Mouse (Mus musculus): ENCODE results near the gene Akr1c19.

The Akr1c19 gene

GRCm38 (mm10) chr13:4270860-4271259 is 42.4 kb downstream of the Akr1c19 start:
- DNase-seq (ENCODE audit: low spot score): no peak

GRCm38 (mm10) chr13:4277526-4277925 is 49.0 kb downstream of the Akr1c19 start:
- no peak for DNase-seq (ENCODE audit: low spot score)

- no peak for DNase-seq (ENCODE audit: low spot score)
These were observed 50.8 kb downstream of the Akr1c19 start, which contains the start of gene Akr1c12 for GRCm38 (mm10) chr13:4279284-4279683. Gene Akr1c12, minus strand, starts transcription at chr13:4279433.

GRCm38 (mm10) chr13:4281471-4282412 is 53.2 kb downstream of the Akr1c19 start:
- DNase-seq (ENCODE audit: low spot score): no peak

- DNase-seq (ENCODE audit: low spot score): no peak
These were observed 68.5 kb downstream of the Akr1c19 start for GRCm38 (mm10) chr13:4296991-4297390.

Measured in ovary, postnatal 36 days (tissue).